Mouse (Mus musculus) liver, embryonic 14.5 days (tissue): ENCODE results near the gene Spon1.

ENCODE experiments used
- CTCF ChIP-seq: IDR thresholded peaks from 2 replicates; pipeline ENCODE4 v1.5.1; 2016; ENCODE audit warnings: antibody characterized with exemption, low read depth, control low read depth
- EP300 ChIP-seq: IDR thresholded peaks from 2 replicates; pipeline ENCODE4 v1.6.1; 2016; ENCODE audit warnings: antibody characterized with exemption, low read depth

GRCm38 (mm10) chr7:113915936-113916335, 150.1 kb downstream of the Spon1 start:
- no peak for TF ChIP-seq EP300
- TF ChIP-seq CTCF = no peak
